Mouse (Mus musculus): ENCODE measurements at regions not wholly inside any gene's neighbourhood (a gene's known extent, or its start where the extent isn't known, plus 50 kb on each side); places are given as distances from the start of the nearest gene placed in this dataset.

- no peak for TF ChIP-seq ZNF384 (IDR thresholded peaks at IDR 0.05; ENCODE audit: low read depth, low read length)
- no peak for TF ChIP-seq ZC3H11A (IDR thresholded peaks at IDR 0.05; ENCODE audit: borderline replicate concordance, low read depth, low read length)
- no peak for TF ChIP-seq MAFK (IDR thresholded peaks at IDR 0.05; ENCODE audit: insufficient read depth, low read depth, low read length)
- no peak for TF ChIP-seq HCFC1 (IDR thresholded peaks at IDR 0.05; ENCODE audit: borderline replicate concordance, insufficient read depth, low read length)
- no peak for DNase-seq (ENCODE audit: low read depth, low spot score)
- in situ Hi-C loops (cut with MboI; ENCODE audit: low sequenced_read_pairs in 2 of 2, unreplicated experiment in 2 of 2): no loop called here
- H3K4me3 ChIP-seq (ENCODE audit: insufficient read depth in 1 of 2, low read depth in 1 of 2, low read length in 2 of 2, poor library complexity in 1 of 2, severe bottlenecking in 1 of 2): no peak overlapping the region
- no peaks in the 10 kb centered on the region for H3K4me1 ChIP-seq (ENCODE audit: control insufficient read depth in 2 of 2, insufficient read depth in 2 of 2, low read length in 2 of 2, poor library complexity in 1 of 2)
- no peak overlapping the region for H3K9ac ChIP-seq (ENCODE audit: insufficient read depth, low read depth, low read length, poor library complexity, severe bottlenecking)
- no peak overlapping the region for H3K27ac ChIP-seq (ENCODE audit: insufficient read depth, low read depth, low read length, poor library complexity, severe bottlenecking)
- no peaks in the 10 kb centered on the region for H3K9me3 ChIP-seq (ENCODE audit: control insufficient read depth, insufficient read depth, low read depth, low read length)
- H3K36me3 ChIP-seq (ENCODE audit: control insufficient read depth, insufficient read depth, low read length, poor library complexity, severe bottlenecking): no peaks in the 10 kb centered on the region
These were observed 68.3 kb upstream of the Akap13 start for GRCm38 (mm10) chr7:75387033-75387432.

DNA sequence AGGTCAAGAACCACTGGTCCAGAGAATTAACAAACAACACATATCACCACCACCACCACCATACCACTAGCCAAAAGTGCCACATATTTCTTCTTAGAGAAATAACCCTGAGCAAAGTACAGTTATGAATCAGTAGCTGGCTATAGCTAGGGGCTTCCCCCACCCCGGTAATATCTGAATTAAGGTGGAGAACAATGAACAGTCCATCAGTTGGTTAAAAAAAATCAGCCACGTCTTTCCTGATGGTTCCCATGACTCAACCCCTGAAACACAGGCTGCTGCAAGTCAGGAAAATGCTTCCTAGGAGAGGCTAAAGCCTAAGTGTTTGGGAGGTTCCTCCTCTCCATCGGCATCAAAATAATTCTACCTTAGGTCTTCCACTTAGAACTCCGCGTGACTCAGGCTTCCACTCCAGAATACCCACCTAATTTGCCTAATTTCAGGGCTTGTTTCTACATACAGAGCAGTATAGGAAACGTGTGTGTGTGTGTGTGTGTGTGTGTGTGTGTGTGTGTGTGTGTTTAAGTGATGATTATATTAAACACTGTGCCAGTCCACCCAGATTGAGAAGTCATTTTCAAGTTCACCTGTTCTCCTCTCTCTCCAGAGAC is 67.4 kb upstream of the Akap13 start:
- TF ChIP-seq MAFK (IDR thresholded peaks at IDR 0.05; ENCODE audit: insufficient read depth, low read depth, low read length): no peak
- no peak for TF ChIP-seq HCFC1 (IDR thresholded peaks at IDR 0.05; ENCODE audit: borderline replicate concordance, insufficient read depth, low read length)
- no peak for TF ChIP-seq ZNF384 (IDR thresholded peaks at IDR 0.05; ENCODE audit: low read depth, low read length)
- no peak for TF ChIP-seq CHD2 (IDR thresholded peaks at IDR 0.05; ENCODE audit: low read depth, low read length)
- TF ChIP-seq ZC3H11A (IDR thresholded peaks at IDR 0.05; ENCODE audit: borderline replicate concordance, low read depth, low read length): no peak
- no peaks in the 10 kb centered on the region for H3K9me3 ChIP-seq (ENCODE audit: control insufficient read depth, insufficient read depth, low read depth, low read length)
- no peak overlapping the region for H3K9ac ChIP-seq (ENCODE audit: insufficient read depth, low read depth, low read length, poor library complexity, severe bottlenecking)
- no peaks in the 10 kb centered on the region for H3K4me1 ChIP-seq (ENCODE audit: control insufficient read depth in 2 of 2, insufficient read depth in 2 of 2, low read length in 2 of 2, poor library complexity in 1 of 2)
- DNase-seq (ENCODE audit: low read depth, low spot score): no peak
- H3K36me3 ChIP-seq (ENCODE audit: control insufficient read depth, insufficient read depth, low read length, poor library complexity, severe bottlenecking): no peaks in the 10 kb centered on the region
- in situ Hi-C loops (cut with MboI; ENCODE audit: low sequenced_read_pairs in 2 of 2, unreplicated experiment in 2 of 2): no loop called here
- no peak overlapping the region for H3K27ac ChIP-seq (ENCODE audit: insufficient read depth, low read depth, low read length, poor library complexity, severe bottlenecking)
- H3K4me3 ChIP-seq (ENCODE audit: insufficient read depth in 1 of 2, low read depth in 1 of 2, low read length in 2 of 2, poor library complexity in 1 of 2, severe bottlenecking in 1 of 2): no peak overlapping the region

DNA sequence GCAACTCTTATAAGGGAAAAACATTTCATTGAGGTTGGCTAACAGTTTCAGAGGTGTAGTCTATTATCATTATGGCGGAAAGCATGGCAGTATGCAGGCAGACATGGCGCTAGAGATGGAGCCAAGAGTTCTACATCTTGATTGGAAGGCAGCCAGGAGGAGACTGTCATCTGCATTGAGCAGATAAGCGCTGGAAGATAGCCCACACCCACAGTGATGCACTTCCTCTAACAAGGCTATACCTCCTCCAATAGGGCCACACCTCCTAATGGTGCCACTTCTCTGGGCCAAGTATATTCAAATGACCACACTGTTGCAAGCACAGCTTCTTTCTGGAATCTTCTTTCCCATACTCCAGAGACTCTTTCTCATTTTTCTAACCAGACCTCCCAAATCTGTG is 65.2 kb upstream of the Akap13 start:
- Histone ChIP-seq H3K9ac (ENCODE audit: insufficient read depth, low read depth, low read length, poor library complexity, severe bottlenecking) (no peak overlapping the region), H3K4me3 (ENCODE audit: insufficient read depth in 1 of 2, low read depth in 1 of 2, low read length in 2 of 2, poor library complexity in 1 of 2, severe bottlenecking in 1 of 2) (no peak overlapping the region), H3K9me3 (ENCODE audit: control insufficient read depth, insufficient read depth, low read depth, low read length) (no peaks in the 10 kb centered on the region), H3K27ac (ENCODE audit: insufficient read depth, low read depth, low read length, poor library complexity, severe bottlenecking) (no peak overlapping the region), H3K4me1 (ENCODE audit: control insufficient read depth in 2 of 2, insufficient read depth in 2 of 2, low read length in 2 of 2, poor library complexity in 1 of 2) (no peaks in the 10 kb centered on the region), H3K36me3 (ENCODE audit: control insufficient read depth, insufficient read depth, low read length, poor library complexity, severe bottlenecking) (no peaks in the 10 kb centered on the region)
- TF ChIP-seq CHD2 (IDR thresholded peaks at IDR 0.05; ENCODE audit: low read depth, low read length) (no peak), ZC3H11A (IDR thresholded peaks at IDR 0.05; ENCODE audit: borderline replicate concordance, low read depth, low read length) (no peak), HCFC1 (IDR thresholded peaks at IDR 0.05; ENCODE audit: borderline replicate concordance, insufficient read depth, low read length) (no peak), MAFK (IDR thresholded peaks at IDR 0.05; ENCODE audit: insufficient read depth, low read depth, low read length) (no peak), ZNF384 (IDR thresholded peaks at IDR 0.05; ENCODE audit: low read depth, low read length) (no peak)
- DNase-seq (ENCODE audit: low read depth, low spot score): no peak
- in situ Hi-C loops (cut with MboI; ENCODE audit: low sequenced_read_pairs in 2 of 2, unreplicated experiment in 2 of 2): no loop called here

GRCm38 (mm10) chr7:75392783-75393182 is 62.6 kb upstream of the Akap13 start:
- in situ Hi-C loops (cut with MboI; ENCODE audit: low sequenced_read_pairs in 2 of 2, unreplicated experiment in 2 of 2): no loop called here
- TF ChIP-seq HCFC1 (IDR thresholded peaks at IDR 0.05; ENCODE audit: borderline replicate concordance, insufficient read depth, low read length) (no peak), ZNF384 (IDR thresholded peaks at IDR 0.05; ENCODE audit: low read depth, low read length) (no peak), CHD2 (IDR thresholded peaks at IDR 0.05; ENCODE audit: low read depth, low read length) (no peak)

DNA sequence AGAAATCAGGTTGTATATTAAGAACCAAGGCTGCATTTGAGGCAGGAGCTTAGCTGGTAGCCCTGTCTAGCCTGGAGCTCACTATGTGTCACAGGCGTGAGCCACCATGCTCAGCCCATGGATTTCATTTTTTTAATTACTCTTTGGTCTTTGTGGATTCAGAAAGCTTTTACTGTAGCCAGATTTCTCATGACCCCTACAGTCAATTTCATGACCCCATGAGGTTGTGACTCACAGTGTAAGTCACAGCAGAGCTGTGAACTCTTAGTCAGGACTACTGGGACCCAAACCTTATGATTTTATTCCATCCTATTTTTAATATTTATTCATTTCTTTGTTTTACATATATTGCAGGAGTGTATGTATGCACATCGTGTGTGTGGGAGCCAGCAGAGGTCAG is 61.9 kb upstream of the Akap13 start:
- no peak for DNase-seq (ENCODE audit: low read depth, low spot score)
- H3K27ac ChIP-seq (ENCODE audit: insufficient read depth, low read depth, low read length, poor library complexity, severe bottlenecking): no peak overlapping the region
- no peak overlapping the region for H3K4me3 ChIP-seq (ENCODE audit: insufficient read depth in 1 of 2, low read depth in 1 of 2, low read length in 2 of 2, poor library complexity in 1 of 2, severe bottlenecking in 1 of 2)
- no peaks in the 10 kb centered on the region for H3K36me3 ChIP-seq (ENCODE audit: control insufficient read depth, insufficient read depth, low read length, poor library complexity, severe bottlenecking)
- TF ChIP-seq ZC3H11A (IDR thresholded peaks at IDR 0.05; ENCODE audit: borderline replicate concordance, low read depth, low read length) (no peak), HCFC1 (IDR thresholded peaks at IDR 0.05; ENCODE audit: borderline replicate concordance, insufficient read depth, low read length) (no peak), ZNF384 (IDR thresholded peaks at IDR 0.05; ENCODE audit: low read depth, low read length) (no peak), CHD2 (IDR thresholded peaks at IDR 0.05; ENCODE audit: low read depth, low read length) (no peak), MAFK (IDR thresholded peaks at IDR 0.05; ENCODE audit: insufficient read depth, low read depth, low read length) (no peak)
- H3K4me1 ChIP-seq (ENCODE audit: control insufficient read depth in 2 of 2, insufficient read depth in 2 of 2, low read length in 2 of 2, poor library complexity in 1 of 2): no peaks in the 10 kb centered on the region
- in situ Hi-C loops (cut with MboI; ENCODE audit: low sequenced_read_pairs in 2 of 2, unreplicated experiment in 2 of 2): no loop called here
- H3K9ac ChIP-seq (ENCODE audit: insufficient read depth, low read depth, low read length, poor library complexity, severe bottlenecking): no peak overlapping the region
- H3K9me3 ChIP-seq (ENCODE audit: control insufficient read depth, insufficient read depth, low read depth, low read length): no peaks in the 10 kb centered on the region

More at GRCm38 (mm10) chr7:75392783-75393182, 62.6 kb upstream of the Akap13 start:
- Histone ChIP-seq H3K9ac (ENCODE audit: insufficient read depth, low read depth, low read length, poor library complexity, severe bottlenecking) (no peak overlapping the region), H3K4me1 (ENCODE audit: control insufficient read depth in 2 of 2, insufficient read depth in 2 of 2, low read length in 2 of 2, poor library complexity in 1 of 2) (no peaks in the 10 kb centered on the region), H3K9me3 (ENCODE audit: control insufficient read depth, insufficient read depth, low read depth, low read length) (no peaks in the 10 kb centered on the region), H3K4me3 (ENCODE audit: insufficient read depth in 1 of 2, low read depth in 1 of 2, low read length in 2 of 2, poor library complexity in 1 of 2, severe bottlenecking in 1 of 2) (no peak overlapping the region), H3K36me3 (ENCODE audit: control insufficient read depth, insufficient read depth, low read length, poor library complexity, severe bottlenecking) (no peaks in the 10 kb centered on the region), H3K27ac (ENCODE audit: insufficient read depth, low read depth, low read length, poor library complexity, severe bottlenecking) (no peak overlapping the region)
- no peak for DNase-seq (ENCODE audit: low read depth, low spot score)

Data from ES-E14 (cell line).